Mouse (Mus musculus): ENCODE data around the gene Kntc1.
A peak's percentile ranks its signal among the peaks of the same experiment; 100 is the strongest.

- TF ChIP-seq CTCF (IDR thresholded peaks at IDR 0.05) (peak; percentile 39), EP300 (IDR thresholded peaks at IDR 0.05) (no peak)
Observed at GRCm38 (mm10) chr5:123700625-123701024, 48.9 kb upstream of the Kntc1 start.

Data from lung, postnatal 0 days (tissue).